8 mouse cellular contexts compared by ENCODE assay signal in genomic region chr9:120377726-120378125, GRCm38 (mm10).
A peak's percentile ranks its signal among the peaks of the same experiment; 100 is the strongest.
DNase-seq lines count a peak whose midpoint lies in the region; ATAC-seq and TF ChIP-seq lines count a peak whose summit lies in the region.

No protein-coding gene starts in this region.

- no peaks in the 10 kb centered on the region for H3K9me3 ChIP-seq in kidney, embryonic 14.5 days (ENCODE audit: control insufficient read depth, low read length)
- H3K9me3 ChIP-seq in E14TG2a.4 (ENCODE audit: low read length), result peaks cover 10% of the 10 kb centered on the region
- no peaks in the 10 kb centered on the region for H3K9me3 ChIP-seq in neural tube, embryonic 11.5 days (ENCODE audit: control insufficient read depth, low read length)

- no peak overlapping the region for H3K9ac ChIP-seq in kidney, embryonic 14.5 days (ENCODE audit: low read depth, low read length)
- no peak overlapping the region for H3K9ac ChIP-seq in neural tube, embryonic 11.5 days (ENCODE audit: low read length)

- TF ChIP-seq CTCF in E14TG2a.4 (conservative IDR thresholded peaks at IDR 0.05; ENCODE audit: low read length), result peak; percentile 72

- WGBS in kidney, embryonic 14.5 days, result 24% methylated on average over 11 of the region's 11 CpGs
- 14% methylated on average over 11 of the region's 11 CpGs for WGBS in large intestine, adult 2 months
- 32% methylated on average over 11 of the region's 11 CpGs for WGBS in neural tube, embryonic 11.5 days

- DNase-seq in kidney, adult 18-20 months, result peak; percentile 47
- DNase-seq in adrenal gland, adult 2 months, result peak; percentile 43
- DNase-seq in embryo, embryonic 11.5 days (ENCODE audit: low read depth, low spot score), result peak; percentile 57
- DNase-seq in large intestine, adult 2 months (ENCODE audit: low read depth, low spot score), result peak; percentile 36
- peak; percentile 70 for DNase-seq in neural tube, embryonic 11.5 days (ENCODE audit: low spot score)
- no peak for DNase-seq in spleen, adult 12 weeks (ENCODE audit: low spot score)

- no peaks in the 10 kb centered on the region for H3K36me3 ChIP-seq in kidney, embryonic 14.5 days (ENCODE audit: control insufficient read depth, insufficient read depth, low read length)
- no peaks in the 10 kb centered on the region for H3K36me3 ChIP-seq in E14TG2a.4 (ENCODE audit: insufficient read depth, low read length)
- no peaks in the 10 kb centered on the region for H3K36me3 ChIP-seq in neural tube, embryonic 11.5 days (ENCODE audit: control insufficient read depth, insufficient read depth, low read length)

- no peak overlapping the region for H3K4me3 ChIP-seq in kidney, embryonic 14.5 days (ENCODE audit: low read length)
- no peak overlapping the region for H3K4me3 ChIP-seq in E14TG2a.4 (replicated peaks; ENCODE audit: low read length)
- H3K4me3 ChIP-seq in neural tube, embryonic 11.5 days (ENCODE audit: low read depth, low read length), result no peak overlapping the region

- no peak overlapping the region for H3K4me2 ChIP-seq in kidney, embryonic 14.5 days (replicated peaks; ENCODE audit: low read depth, low read length)
- no peak overlapping the region for H3K4me2 ChIP-seq in neural tube, embryonic 11.5 days (ENCODE audit: low read depth)

- no peaks in the 10 kb centered on the region for H3K27me3 ChIP-seq in kidney, embryonic 14.5 days (ENCODE audit: control insufficient read depth, insufficient read depth, low read length)
- no peaks in the 10 kb centered on the region for H3K27me3 ChIP-seq in E14TG2a.4 (ENCODE audit: insufficient read depth, low read length)
- H3K27me3 ChIP-seq in neural tube, embryonic 11.5 days (ENCODE audit: control insufficient read depth, insufficient read depth, low read length), result no peaks in the 10 kb centered on the region

- H3K4me1 ChIP-seq in kidney, embryonic 14.5 days (ENCODE audit: control insufficient read depth, insufficient read depth, low read length), result no peaks in the 10 kb centered on the region
- peaks cover under 1% of the 10 kb centered on the region; the same call in 1 of the 2 replicates for H3K4me1 ChIP-seq in E14TG2a.4 (replicated peaks; ENCODE audit: low read depth, low read length)
- H3K4me1 ChIP-seq in neural tube, embryonic 11.5 days (ENCODE audit: control insufficient read depth, insufficient read depth, low read length), result no peaks in the 10 kb centered on the region

- no peak overlapping the region for H3K27ac ChIP-seq in kidney, embryonic 14.5 days (ENCODE audit: low read depth, low read length)
- no peak overlapping the region for H3K27ac ChIP-seq in neural tube, embryonic 11.5 days (ENCODE audit: low read depth, low read length)

- no peak for ATAC-seq in kidney, embryonic 14.5 days (ENCODE audit: low FRiP score, low TSS enrichment)
- ATAC-seq in neural tube, embryonic 11.5 days (ENCODE audit: insufficient read depth, low FRiP score, low TSS enrichment), result no peak
